Mouse (Mus musculus) WW6 (cell line): ENCODE measurements around the gene Tusc2.
"Not testable (repeated sequence)": the region's sequence is repeated elsewhere in the genome, so short reads cannot be mapped to it uniquely, and the experiment has no call there.

Experiments
- DNase-seq: peaks from one replicate; pipeline ENCODE4 v3.0.0-alpha.2; 2013; ENCODE audit warnings: low read depth, low spot score

The Tusc2 gene

GRCm38 (mm10) chr9:107545199-107545598, 17.9 kb upstream of the Tusc2 start:
- DNase-seq = no peak

DNA sequence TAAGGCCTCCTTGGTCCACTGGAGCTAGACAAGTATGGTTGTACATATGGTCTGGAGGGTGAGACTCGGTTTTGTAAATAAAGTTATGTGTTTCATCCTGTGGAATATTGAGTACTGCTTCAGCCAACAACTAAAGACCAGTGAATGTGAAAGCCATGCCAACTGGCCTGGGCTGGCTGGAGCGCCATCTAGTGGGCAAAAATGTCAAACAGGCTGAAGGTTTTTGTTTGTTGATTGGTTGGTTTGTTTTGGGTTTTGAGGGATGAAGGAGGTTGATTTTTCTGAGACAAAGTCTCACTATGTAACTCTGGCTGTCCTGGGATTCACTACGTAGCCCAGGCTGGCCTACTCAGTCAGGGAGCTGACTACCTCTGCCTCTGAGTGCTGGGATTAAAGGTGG, 17.5 kb upstream of the Tusc2 start:
- DNase-seq = no peak

- DNase-seq = no peak
Observed at GRCm38 (mm10) chr9:107547026-107547425, 16.0 kb upstream of the Tusc2 start, which contains the start of gene Zmynd10. TSS of gene Zmynd10 (plus strand) at chr9:107547298.

GRCm38 (mm10) chr9:107547957-107548356, 15.1 kb upstream of the Tusc2 start:
- no peak for DNase-seq

- DNase-seq = no peak
Observed at GRCm38 (mm10) chr9:107548820-107549219, 14.2 kb upstream of the Tusc2 start.

DNA sequence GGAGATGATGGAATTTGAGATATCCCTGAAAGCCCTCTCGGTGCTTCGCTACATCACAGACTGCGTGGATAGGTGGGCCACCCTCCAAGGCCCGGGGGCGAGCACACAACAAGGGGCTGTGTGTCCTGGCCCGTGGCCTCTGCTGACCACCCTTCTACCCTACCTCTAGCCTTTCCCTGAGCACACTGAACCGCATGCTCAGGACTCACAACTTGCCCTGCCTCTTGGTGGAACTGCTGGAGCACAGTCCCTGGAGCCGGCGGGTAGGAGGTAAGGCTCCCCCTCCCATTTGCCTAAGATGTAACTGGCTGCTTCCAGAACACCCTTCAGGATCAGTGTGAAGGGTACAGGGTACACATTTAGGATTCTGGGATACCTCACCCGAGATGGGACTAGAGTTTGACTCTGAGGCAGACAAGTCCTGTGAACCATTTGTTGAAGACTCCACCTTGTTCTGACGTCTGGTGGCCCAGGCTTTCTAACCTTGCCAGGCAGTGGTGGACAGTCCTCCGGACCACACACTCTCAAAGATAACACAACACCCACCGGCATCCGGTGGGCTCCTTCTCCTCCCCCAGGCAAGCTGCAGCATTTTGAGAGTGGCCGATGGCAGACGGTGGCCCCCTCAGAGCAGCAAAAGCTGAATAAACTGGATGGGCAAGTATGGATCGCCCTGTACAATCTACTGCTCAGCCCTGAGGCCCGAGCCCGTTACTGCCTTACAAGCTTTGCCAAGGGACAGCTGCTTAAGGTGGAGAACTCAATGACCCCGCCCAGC, 13.6 kb upstream of the Tusc2 start:
- no peak for DNase-seq

GRCm38 (mm10) chr9:107550491-107551116, 12.5 kb upstream of the Tusc2 start:
- DNase-seq = no peak

DNA sequence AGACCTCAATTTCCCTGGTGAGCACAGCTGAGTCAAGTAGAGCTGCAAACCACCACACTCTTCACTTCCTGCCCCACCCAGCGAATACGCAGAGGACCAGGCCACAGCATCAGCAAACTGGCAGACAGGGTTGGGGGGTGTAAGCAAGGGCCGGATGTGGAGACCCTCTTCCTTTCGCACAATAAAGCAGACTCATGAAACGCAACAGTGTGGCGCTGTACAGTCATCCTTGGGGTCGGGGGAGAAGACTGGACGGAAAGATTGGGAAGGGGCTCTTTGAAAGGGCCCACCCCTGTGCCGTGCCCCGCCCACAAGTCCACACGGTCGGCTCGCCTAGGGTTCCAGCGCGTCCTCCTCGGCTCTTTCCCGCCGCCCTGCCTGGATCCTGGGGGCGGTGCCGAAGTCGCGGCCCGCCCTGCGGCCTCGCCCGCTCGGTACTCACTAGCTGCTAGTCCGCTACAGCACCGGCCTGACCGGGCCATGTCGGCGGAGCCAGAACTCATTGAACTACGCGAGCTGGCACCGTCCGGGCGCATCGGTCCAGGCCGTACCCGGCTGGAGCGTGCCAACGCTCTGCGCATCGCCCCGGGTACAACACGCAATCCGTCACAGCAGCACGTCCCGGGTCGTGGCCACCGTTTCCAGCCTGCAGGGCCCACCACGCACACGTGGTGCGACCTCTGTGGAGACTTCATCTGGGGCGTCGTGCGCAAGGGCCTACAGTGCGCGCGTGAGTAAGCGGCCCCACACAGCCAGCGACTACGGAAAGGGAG, 11.8 kb upstream of the Tusc2 start, which contains the start of gene Rassf1:
Gene Rassf1, plus strand, starts transcription at position 439 of the 773 bp plus-strand sequence.
- DNase-seq = no peak

DNA sequence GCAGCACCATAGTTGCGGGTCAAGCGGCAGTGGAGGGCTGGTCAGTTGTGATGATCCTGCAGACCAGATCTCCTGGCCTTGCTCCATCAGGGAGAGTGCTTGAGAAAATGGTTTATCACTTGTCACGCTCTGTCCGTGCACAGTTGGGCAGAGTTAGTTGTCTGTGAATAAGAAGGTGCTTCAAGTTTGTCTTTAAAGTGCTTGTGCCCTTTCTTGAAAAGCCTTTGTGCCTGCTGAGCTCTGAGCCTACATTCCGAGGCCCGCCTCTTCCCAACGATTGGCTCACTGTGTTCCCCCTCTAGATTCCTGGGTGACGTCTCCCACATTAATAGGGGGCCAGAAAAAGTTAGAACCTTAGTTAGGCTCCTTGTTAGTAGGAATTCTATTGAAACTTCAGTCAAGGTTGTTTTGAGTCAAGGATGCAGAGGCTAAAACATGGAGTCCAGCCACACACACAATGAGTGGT, 11.1 kb upstream of the Tusc2 start:
- DNase-seq = no peak

DNA sequence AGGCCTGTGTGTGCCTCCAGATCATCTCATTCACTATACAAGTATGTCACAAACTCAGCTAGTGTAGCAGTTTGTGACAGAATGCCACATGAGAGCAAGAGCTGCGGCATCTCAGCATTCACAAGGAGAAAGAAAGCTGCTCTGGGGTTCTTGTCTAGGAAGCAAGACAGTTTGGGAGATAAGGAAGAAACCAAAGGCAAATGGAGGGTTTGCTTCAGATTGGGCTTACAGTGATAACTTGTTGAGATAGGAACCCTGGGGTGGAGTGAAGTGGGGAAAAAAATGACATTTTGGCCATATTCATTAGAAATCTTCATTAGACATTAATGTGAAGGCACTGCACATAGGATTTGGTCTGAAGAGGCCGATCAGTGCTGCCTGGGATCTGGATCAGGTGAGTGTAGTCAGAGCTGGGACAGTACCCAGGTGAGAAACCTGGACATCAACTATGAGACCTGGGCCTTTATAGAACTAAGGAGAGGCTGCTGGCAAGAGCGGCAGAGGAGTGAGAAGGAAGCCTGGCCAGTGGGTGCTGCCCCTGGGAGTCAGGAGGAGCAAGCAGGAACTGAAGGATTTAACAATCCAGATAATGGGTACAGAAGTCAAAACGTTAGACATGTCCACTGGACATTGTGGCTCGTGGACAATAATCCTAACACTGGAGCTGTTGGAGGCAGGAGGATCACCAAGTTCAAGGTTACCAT, 10.2 kb upstream of the Tusc2 start:
- no peak for DNase-seq

DNA sequence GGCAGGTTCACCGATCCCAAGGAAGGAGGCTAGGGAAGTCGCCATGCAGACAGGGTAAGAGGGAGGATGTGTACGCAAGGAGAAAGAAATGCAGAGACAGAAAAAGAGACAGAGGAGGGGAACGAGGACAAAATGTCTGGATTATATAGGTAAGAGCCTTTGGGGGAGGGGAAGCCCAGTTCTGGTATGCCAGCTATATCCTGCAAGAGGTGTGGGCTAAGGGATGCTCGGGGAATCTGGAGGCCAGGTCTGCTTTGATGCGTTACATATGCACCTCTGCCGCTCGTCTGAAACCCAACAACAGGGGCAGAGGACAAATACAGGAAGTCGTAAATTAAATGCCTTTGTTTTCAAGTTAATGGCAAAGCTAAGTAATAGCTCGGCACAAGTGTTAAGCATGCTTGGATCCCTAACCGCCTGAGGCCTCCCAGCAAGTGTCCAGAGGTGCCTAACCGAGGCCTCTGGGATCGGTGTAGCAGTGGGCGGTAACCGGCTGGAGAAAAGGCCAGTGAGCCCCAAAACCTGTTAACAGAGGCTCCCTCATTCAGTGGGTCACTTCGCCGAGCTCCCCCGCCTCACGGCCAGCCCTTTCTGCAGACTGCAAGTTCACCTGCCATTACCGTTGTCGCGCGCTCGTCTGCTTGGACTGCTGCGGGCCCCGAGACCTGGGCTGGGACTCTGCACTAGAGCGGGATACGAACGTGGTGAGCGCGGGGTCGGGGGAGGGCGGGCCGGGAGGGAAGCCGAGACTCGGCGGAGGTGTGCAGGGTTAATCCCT, 9.3 kb upstream of the Tusc2 start:
- DNase-seq = no peak

DNA sequence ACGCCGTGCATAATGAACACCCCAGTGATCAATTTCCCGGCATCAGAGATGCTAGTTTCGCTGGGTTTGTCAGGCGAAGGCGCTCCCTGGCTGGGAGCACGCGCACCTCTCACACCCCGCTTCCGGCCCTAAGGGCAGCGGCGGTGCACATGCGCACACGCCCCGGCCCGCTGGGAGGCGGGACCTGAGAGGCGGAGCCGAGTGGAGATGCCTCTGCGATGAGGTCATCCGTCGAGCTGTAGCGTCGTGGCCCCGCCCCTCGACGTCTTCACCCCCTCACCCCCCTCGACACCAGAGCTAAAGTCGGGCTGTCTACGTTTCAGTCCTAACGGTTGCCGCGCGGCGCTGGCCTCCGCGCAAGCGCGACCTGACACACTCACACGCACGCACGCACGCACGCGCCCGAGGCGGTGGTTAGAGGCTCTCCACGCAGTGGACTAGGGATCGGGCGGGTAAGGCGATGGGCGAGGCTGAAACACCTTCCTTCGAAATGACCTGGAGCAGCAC, 8.7 kb upstream of the Tusc2 start:
- DNase-seq = peak; percentile 96

DNA sequence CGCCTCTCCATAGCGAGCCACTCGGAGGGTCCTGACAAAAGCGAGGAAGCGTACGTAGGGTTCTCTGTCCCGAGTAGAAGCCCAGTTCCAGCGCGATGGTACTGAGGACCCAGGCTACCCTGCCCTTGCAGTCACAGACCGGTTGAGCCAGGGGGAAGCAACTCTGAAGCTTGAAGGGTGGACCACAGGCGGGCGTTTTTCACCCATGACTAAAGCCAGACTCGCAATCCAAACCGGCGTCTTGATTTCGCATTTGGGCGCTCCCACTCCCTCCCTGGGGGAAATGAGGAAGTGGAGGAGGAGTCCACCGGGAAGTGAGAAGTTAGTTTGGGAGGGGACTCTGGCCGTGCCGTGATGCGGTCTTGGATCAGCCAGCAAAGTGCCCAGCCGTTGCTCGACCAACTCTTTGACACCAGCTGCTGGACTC, 8.0 kb upstream of the Tusc2 start:
- DNase-seq = no peak

GRCm38 (mm10) chr9:107555701-107556100, 7.4 kb upstream of the Tusc2 start:
- no peak for DNase-seq

DNA sequence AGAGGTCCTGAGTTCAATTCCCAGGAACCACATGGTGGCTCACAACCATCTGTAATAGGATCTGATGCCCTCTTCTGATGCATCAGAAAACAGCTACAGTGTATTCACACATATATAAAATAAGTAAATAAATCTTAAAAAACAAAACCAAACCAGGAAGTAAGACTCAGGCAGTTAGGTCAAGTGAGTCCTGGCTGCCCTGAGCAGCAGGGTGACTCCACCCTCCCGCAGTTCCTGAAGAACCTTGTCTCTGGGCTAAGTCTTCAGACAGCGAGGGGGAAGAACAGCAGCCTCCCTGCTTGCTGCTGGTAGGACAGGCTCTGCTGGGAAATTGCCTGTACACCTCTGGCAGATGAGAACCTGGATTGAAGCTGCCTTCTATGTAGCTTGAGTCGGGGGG, 6.7 kb upstream of the Tusc2 start:
- no peak for DNase-seq

- not testable (repeated sequence) for DNase-seq
Observed at GRCm38 (mm10) chr9:107565556-107565955, 2.5 kb downstream of the Tusc2 start.

DNA sequence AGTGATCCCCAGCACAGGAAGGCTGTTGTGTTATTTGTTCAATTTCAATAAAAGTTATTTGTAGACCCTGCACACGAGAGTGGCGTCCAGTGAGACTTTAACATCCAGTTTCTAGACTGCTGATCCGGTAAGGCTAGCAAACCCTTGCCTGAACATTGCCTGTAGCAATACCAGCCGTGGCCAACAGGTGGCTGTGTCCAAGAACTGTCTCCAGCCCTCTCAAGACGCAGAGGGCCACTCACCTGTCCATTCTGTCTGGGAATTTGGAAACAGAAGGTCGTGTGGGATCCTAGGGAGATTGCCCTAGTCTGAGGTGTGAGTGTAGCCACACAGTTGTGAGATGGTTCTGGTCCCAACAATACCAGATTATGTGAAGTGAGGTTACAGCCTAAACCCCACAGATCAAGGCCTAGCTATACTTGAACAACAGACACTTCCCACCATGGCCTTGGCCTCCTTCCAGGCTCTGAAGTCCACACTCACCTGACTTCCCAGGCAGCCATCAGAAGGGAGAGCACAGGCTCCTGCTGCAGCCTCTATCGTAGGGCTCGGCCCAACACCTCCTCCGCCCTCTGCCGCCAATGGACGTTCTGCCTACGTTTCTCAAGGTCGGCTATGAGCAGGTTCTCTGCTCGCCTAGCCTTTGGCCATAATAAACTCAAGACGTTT, 3.1 kb downstream of the Tusc2 start:
- no peak for DNase-seq

DNA sequence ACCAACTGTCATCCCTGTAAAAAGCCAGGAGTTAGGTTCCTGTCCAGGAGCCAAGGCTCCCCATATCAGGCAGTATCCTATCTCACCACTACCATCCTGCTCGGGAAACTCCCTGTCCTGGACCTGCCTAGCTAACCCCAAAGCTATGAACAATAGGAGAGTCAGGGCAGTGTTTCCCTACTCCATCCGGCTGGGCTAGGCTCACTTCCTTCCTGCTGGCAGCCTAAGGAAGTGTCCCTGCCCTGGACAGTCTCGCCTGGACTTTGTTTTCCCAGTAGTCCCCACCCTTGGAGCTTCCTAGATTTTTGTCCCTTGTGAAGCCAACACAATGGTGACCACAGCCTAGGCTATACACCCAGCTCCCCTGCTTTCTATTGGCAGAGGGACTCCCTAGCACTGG, 3.8 kb downstream of the Tusc2 start:
- no peak for DNase-seq

DNA sequence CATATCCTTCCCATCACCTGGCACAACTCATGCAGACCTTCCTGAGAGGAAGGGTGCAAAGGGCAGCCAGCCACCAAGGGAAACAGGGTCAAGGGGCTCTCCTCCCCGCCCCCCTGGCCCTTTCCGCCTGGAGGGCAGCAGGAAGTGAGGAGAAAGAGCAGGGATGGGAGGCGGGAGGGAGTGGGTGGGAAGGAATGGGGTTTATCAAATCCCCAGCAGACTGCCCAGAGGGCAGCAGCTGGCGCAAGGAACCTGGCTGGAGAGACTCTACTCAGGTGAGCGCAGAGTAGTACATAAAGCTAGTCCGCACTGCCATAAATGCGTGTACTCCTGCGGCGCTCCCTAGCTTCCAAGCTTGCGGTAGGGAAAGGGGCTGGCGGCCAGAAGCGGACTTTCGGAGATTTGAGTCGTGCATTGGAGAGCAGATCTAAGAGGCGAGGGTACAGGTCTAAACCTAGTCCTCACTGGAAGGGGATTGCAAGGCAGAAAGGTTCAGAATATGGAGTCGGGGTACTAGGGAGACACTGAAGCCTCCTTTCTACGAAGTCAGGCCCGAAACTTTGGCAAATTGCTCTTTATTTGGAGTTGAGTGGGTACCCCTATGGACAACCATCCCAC, 4.8 kb downstream of the Tusc2 start, which contains the start of gene Hyal2:
Gene Hyal2, plus strand, starts transcription at position 244 of the 618 bp plus-strand sequence.
- DNase-seq = no peak
